Mouse (Mus musculus) kidney, postnatal 14 days (tissue): ENCODE measurements around the gene Wdr38.

Source experiments
- DNase-seq: peaks from one replicate; pipeline ENCODE4 v3.0.0; 2022; ENCODE audit warnings: mixed read lengths

Wdr38 gene

GRCm38 (mm10) chr2:38997386-38998374 is at the start of gene Wdr38:
Gene Wdr38 (plus strand): TSS chr2:38997476.
- DNase-seq = peak; percentile 91

DNA sequence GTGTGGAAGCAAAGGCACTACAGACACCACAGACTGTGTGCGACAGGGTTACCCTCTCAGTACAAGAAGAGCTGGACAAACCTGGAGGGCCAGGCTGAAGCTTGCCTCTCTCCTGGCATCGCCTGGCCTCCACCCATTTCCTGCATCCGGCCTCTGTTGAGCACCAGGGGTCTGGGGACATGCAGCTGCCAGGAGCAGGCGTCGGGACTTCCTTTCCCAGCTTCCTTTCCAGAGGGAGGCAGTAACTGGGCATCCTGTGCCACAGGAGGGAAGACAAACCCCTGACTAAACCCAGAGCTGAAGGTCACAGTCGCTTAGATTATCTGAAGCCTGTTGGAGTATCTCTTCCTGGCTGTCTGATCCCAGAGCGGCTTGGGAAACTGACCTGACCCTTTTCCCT is 49.7 kb upstream of the Wdr38 start:
- DNase-seq = peak; percentile 64

DNA sequence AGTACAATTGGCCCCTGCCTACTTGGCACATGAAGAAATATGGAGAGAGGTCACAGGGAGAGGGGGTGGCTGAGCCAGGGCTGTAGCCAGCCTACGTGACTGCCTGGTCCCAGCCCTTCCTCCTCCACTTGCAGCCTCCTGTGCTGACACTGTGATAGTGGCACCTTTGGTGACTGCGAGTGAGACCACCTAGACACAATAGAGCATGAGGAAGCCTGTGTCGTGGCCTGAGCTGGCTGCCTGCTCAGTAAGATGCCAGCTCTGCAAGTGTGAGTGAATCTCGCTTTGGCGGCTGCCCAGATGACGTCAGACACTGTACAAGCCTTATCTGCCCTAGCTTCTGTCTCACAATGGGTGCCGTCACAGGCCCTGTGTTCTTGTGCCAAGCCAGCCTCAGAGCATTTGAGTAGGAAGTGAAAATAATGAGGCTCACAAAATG is 47.0 kb upstream of the Wdr38 start:
- DNase-seq = peak; percentile 89

- peak; percentile 19 for DNase-seq
Measured at GRCm38 (mm10) chr2:38953152-38953883, 44.0 kb upstream of the Wdr38 start.

GRCm38 (mm10) chr2:38956062-38956461 is 41.2 kb upstream of the Wdr38 start:
- no peak for DNase-seq

DNA sequence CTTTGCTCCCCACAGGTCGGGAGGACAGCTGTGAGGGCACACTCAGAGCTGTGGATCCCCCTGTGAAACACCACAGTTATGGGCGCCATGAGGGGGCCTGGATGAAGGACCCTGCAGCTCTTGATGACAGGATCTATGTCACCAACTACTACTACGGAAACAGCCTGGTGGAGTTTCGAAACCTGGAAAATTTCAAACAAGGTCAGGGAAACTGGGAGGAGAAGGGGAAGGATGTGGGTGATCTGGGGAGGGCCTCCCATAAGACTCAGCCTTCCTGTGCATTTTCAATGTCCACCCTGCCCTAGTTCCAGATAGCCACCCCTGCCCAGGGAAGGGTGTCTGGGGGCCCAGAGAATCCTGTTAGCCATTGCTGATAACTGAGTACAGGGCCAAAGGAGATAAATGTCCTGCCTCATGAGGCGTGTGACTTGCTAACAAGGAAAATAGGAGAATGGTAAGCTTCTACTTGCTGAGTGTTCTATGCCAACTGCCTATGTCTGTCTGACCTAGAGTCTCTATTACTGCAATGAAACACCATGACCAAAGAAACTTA is 39.5 kb upstream of the Wdr38 start:
- no peak for DNase-seq

DNA sequence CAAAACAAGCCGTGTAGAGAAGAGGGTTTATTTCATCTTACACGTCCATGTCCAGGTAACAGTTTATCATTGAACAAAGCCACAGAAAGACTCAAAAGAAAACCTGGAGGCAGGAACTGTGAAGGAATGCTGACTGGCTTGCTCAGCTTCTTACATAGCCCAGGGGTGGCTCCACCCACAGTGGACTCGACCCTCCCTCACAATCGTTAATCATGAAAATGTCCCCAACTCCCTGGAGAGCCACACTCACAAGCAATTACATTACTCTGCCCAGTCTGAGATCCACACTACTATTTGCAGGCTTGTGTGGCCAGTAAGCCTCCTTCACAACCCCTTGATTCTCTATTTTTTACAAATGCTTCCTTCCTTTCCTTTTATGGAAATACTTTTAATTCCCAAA is 33.1 kb upstream of the Wdr38 start:
- peak; percentile 17 for DNase-seq

DNA sequence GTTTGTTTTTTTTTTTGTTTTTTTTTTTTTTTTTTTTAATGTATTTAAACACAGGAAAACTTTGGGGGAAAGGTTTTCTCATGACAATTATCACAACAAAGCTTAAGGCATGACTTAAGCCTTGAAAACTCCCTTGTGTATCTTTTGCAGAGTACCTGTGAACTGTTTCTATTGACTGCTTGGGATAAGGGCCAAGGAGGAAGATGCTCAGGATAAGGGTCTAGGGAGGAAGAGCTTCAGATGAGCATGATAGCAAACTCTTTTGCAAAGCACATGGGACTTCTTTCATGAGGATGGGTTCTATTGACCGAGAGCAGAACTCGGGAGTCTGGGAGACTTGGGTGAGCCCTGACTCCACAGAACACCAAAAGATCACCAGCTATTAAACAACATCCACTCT is 27.6 kb upstream of the Wdr38 start:
- DNase-seq = no peak

GRCm38 (mm10) chr2:38970057-38970456 is 27.2 kb upstream of the Wdr38 start:
- no peak for DNase-seq

- no peak for DNase-seq
Measured at GRCm38 (mm10) chr2:38973223-38973622, 24.1 kb upstream of the Wdr38 start.

GRCm38 (mm10) chr2:38973701-38974100 is 23.6 kb upstream of the Wdr38 start:
- no peak for DNase-seq

DNA sequence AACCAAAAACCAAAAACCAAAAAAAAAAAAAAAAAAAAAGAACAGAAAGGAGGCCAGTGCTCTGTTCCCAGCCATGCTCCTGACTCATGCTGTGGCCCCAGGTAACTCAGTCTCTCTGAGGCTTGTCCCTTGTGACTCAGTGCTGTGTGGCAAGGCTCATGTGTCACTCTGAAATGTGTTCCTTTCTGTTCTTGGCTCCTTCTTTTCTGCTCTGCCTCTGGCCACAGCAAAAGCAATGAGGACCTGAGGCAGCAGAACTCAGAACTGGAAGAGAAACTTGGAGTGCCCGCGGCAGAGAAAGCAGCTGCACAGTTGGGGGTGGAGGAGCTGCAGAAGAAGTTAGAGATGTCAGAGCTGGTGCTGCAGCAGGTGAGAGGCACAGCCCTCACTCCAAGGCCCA is 23.1 kb upstream of the Wdr38 start:
- DNase-seq = no peak

DNA sequence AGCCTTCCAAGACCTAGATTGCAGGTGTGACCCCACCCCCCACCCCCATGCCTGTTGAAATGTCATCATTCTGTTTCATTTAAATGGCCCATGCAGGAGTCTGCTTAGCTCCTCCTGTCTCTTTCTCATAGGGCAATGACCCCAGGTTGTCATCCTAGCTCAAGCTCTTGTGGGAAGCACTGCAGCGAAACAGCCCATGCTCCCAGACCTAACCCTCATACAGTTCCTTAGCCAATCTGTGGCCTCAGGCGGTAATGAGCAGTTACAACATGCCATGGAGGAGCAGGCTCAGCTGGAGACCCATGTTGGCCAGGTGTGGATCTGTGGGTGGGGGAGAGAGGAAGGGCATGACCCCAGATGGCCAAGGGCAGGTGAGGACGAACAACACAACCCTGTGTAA is 22.1 kb upstream of the Wdr38 start:
- DNase-seq = no peak

DNA sequence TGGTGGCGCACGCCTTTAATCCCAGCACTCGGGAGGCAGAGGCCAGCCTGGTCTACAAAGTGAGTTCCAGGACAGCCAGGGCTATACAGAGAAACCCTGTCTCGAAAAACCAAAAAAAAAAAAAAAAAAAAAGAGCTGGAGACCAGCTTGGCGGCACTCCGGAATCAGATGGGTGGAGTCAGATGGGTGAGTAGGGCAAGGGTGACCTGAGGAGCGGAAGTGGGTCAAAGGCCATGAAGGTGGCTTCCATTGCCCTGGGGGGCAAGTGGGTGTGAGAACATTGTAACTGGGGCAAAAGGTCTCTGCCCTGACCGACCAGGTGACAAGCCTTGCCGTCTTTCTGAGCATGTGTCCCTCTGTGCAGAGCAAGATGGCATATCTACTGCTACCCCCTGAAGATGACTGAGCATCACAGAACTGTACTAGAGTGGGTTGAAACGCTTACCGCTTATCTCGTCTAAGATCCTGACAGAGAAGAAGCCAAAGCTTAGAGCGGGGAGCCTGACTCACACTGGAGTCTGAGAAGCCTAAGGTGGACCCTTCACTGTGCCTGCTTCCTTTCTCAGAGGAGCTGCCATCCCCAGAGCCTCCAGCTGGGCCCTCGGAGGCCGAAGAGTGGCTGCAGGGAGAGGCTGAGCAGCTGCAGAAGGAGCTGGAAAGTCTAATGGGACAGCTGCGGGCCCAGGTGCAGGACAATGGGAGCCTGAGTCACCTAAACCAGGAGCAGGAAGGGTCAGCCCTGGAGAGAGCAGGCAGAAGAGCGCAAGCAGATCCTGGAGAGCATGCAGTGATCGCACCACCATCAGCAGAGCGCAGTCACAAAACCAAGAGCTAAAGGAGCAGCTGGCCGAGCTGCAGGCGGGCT is 21.1 kb upstream of the Wdr38 start:
- no peak for DNase-seq

- no peak for DNase-seq
Measured at GRCm38 (mm10) chr2:38977837-38978236, 19.4 kb upstream of the Wdr38 start.

DNA sequence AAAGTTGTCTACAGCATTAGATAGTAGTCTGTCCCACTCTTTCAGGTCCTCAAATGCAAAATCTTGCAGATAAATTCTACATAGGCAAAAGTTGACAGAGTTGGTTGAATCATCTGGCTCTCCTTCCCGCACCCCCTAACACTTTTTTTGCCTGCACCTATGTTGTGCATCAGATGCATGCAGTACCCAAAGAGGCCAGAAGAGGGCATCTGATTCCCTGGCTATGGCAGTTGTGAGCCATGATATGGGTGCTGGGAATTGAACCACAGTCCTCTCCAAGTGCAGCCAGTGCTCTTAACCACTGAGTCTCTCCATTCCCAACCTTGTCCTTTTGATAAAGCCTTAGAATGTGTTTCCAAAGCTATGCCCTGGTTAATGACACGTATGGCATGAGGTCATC is 13.8 kb upstream of the Wdr38 start:
- DNase-seq = no peak

GRCm38 (mm10) chr2:38986580-38986979 is 10.7 kb upstream of the Wdr38 start:
- DNase-seq = peak; percentile 57

DNA sequence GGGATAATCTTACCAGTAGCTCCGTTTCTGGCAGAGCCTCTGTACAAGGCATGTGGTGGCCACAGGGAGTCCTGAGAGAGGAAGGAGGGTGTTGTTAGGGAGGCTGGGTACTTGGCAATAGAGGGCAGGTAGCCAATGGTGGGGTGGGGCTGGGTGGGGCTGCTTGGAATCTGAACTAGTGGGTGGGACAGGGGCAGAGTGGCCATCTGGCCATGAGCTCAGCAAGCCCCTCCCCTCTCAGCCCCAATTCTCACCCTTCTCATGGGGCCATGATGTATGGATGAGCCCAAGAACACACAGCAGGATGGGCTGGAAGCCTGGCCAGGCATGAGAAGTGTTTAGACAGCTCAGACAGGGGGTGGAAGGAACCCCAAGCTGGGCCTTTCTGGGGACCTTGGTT is 9.9 kb upstream of the Wdr38 start:
- no peak for DNase-seq

- no peak for DNase-seq
Measured at GRCm38 (mm10) chr2:38987803-38988510, 9.3 kb upstream of the Wdr38 start.

DNA sequence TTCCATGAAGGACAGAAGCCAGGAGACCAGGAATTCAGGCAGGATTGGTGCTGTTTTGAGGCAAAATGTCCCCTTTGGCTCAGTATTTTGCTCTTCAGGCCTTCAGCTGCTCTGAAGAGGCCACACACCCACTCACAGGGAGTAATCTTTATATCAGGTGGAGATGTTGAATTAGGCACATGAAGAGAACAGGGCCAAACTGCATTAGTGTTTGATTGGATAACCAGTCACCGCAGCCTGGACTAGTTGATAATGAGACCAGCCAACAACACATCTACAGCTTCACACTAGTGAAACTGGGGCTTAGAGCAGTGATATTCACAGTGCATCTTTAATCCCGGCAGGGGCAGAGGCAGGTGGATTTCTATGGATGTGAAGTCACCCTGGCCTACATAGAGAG is 8.3 kb upstream of the Wdr38 start:
- no peak for DNase-seq

DNA sequence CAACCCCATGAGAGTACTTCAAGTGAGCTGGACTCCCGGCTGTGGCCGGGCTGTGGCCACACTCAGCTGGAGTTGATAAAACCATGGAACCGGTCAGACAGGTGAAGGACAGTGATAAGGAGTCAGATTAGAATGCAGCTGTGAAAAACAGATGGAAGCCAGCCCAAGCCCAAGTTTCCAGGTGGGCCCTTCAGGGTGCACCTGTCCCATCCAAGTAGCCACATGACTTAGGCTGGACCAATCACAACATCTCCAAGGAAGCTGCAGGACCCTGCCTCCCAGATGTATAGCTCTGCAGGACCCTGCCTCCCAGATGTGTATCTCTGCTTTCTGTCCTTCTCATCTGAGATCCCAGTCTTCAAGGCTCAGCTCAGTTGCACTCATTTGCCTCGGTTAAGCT is 5.3 kb upstream of the Wdr38 start:
- DNase-seq = no peak

GRCm38 (mm10) chr2:38992452-38992851 is 4.8 kb upstream of the Wdr38 start:
- peak; percentile 65 for DNase-seq
